Mouse (Mus musculus) intestine, embryonic 14.5 days (tissue): ENCODE results near the gene Tnnt3. TPM values are rescaled to one million over a fixed set of nuclear protein-coding genes. Genes with fewer than 3 reads are reported as not detected.

Experiments
- ATAC-seq: fragments of 200-750 bp; cut with Nextera tagmentation; replicated peaks from 2 replicates; pipeline ENCODE4 v1.8.0; 2017; ENCODE audit warnings: low read depth, moderate number of reproducible peaks, moderate TSS enrichment, moderate library complexity; ENCODE audit not compliant: low FRiP score, low TSS enrichment
- DNase-seq: peaks from one replicate; pipeline ENCODE4 v3.0.0-alpha.2; 2018; ENCODE audit warnings: low spot score
- H3K27ac ChIP-seq: fragments of 300-500 bp; sonication (generic); 2 replicates; pipeline ENCODE4 v1.5.1; 2014; ENCODE audit warnings: low read depth, mild to moderate bottlenecking, control low read depth
- H3K27me3 ChIP-seq: fragments of 300-500 bp; sonication (generic); replicated peaks from 2 replicates; pipeline ENCODE4 v1.6.1; 2014; ENCODE audit warnings: low read length, control low read depth; ENCODE audit not compliant: control insufficient read depth, insufficient read depth
- H3K36me3 ChIP-seq: fragments of 300-500 bp; sonication (generic); 2 replicates; pipeline ENCODE4 v1.6.1; 2014; ENCODE audit warnings: low read length, control low read depth; ENCODE audit not compliant: control insufficient read depth, insufficient read depth
- H3K4me1 ChIP-seq: fragments of 300-500 bp; sonication (generic); replicated peaks from 2 replicates; pipeline ENCODE4 v1.6.1; 2014; ENCODE audit warnings: low read length, control low read depth, mixed read lengths; ENCODE audit not compliant: control insufficient read depth, insufficient read depth
- H3K4me2 ChIP-seq: fragments of 300-500 bp; sonication (generic); 2 replicates; pipeline ENCODE4 v1.6.1; 2014; ENCODE audit warnings: low read length
- H3K4me3 ChIP-seq: fragments of 300-500 bp; sonication (generic); 2 replicates; pipeline ENCODE4 v1.5.1; 2014; ENCODE audit warnings: low read depth, low read length, control low read depth, mixed read lengths
- H3K9ac ChIP-seq: fragments of 300-500 bp; sonication (generic); 2 replicates; pipeline ENCODE4 v1.6.1; 2014; ENCODE audit warnings: mild to moderate bottlenecking, low read length
- H3K9me3 ChIP-seq: fragments of 300-500 bp; sonication (generic); 2 replicates; pipeline ENCODE4 v1.6.1; 2016; ENCODE audit warnings: low read length, control low read depth; ENCODE audit not compliant: control insufficient read depth
- WGBS: fragments of 180-500 bp; shearing (Covaris S2); extraction: QIAGEN DNeasy Blood & Tissue Kit; methylation state at CpG from one replicate; pipeline ENCODE4 v1.1.7; 2014; 5-methylcytosine and 5-hydroxymethylcytosine counted together
- polyA plus RNA-seq: library from polyadenylated mRNA; unstranded; fragments of >200 nt; fragmentation: Nextera tagmentation; extraction: Ambion mirVana; gene quantifications from 2 replicates; pipeline ENCODE4 v1.2.1, GENCODE M21; 2014

Tnnt3 gene
- polyA plus RNA-seq, 1 experiment from 2014 or later, result 2.4 TPM

- H3K36me3 ChIP-seq, result no peaks in the 10 kb centered on the region
- H3K27ac ChIP-seq, result peak overlapping the region; percentile 67
- DNase-seq (peak; percentile 67), ATAC-seq (peak; percentile 91)
- H3K4me3 ChIP-seq, result no peak overlapping the region
- no peak overlapping the region for H3K4me2 ChIP-seq
- H3K9me3 ChIP-seq, result no peaks in the 10 kb centered on the region
- no peak overlapping the region for H3K9ac ChIP-seq
- peaks cover 67% of the 10 kb centered on the region for H3K4me1 ChIP-seq
- 34% methylated on average over 18 of the region's 18 CpGs for WGBS
- H3K27me3 ChIP-seq, result no peaks in the 10 kb centered on the region
Measured at GRCm38 (mm10) chr7:142560942-142561855, 62.6 kb downstream of the Tnnt3 start.

GRCm38 (mm10) chr7:142561856-142562404, 63.3 kb downstream of the Tnnt3 start:
- DNase-seq, result no peak
- Histone ChIP-seq H3K9me3 (no peaks in the 10 kb centered on the region), H3K27me3 (no peaks in the 10 kb centered on the region), H3K4me3 (no peak overlapping the region), H3K4me1 (peaks cover 68% of the 10 kb centered on the region), H3K36me3 (no peaks in the 10 kb centered on the region), H3K4me2 (no peak overlapping the region), H3K9ac (no peak overlapping the region), H3K27ac (peak overlapping the region; percentile 67)
- no peak for ATAC-seq
- WGBS, result 48% methylated on average over 4 of the region's 4 CpGs

GRCm38 (mm10) chr7:142563168-142563567, 64.5 kb downstream of the Tnnt3 start:
- Histone ChIP-seq H3K36me3 (no peaks in the 10 kb centered on the region), H3K4me3 (no peak overlapping the region), H3K9ac (no peak overlapping the region), H3K4me1 (peaks cover 64% of the 10 kb centered on the region), H3K9me3 (no peaks in the 10 kb centered on the region), H3K27ac (no peak overlapping the region), H3K27me3 (no peaks in the 10 kb centered on the region), H3K4me2 (no peak overlapping the region)
- no peak for ATAC-seq
- WGBS, result 30% methylated on average over 6 of the region's 6 CpGs
- no peak for DNase-seq

GRCm38 (mm10) chr7:142564955-142565643, 66.5 kb downstream of the Tnnt3 start:
- ATAC-seq, result no peak
- H3K9ac ChIP-seq, result no peak overlapping the region
- peaks cover 65% of the 10 kb centered on the region for H3K4me1 ChIP-seq
- no peaks in the 10 kb centered on the region for H3K9me3 ChIP-seq
- 35% methylated on average over 11 of the region's 11 CpGs for WGBS
- no peak for DNase-seq
- peak overlapping the region; percentile 48; the same call in 1 of the 2 replicates for H3K27ac ChIP-seq
- no peak overlapping the region for H3K4me3 ChIP-seq
- no peak overlapping the region for H3K4me2 ChIP-seq
- no peaks in the 10 kb centered on the region for H3K36me3 ChIP-seq
- no peaks in the 10 kb centered on the region for H3K27me3 ChIP-seq

Other genes starting within 250 kb of the Tnnt3 start
- gene Gm2431, start 240.5 kb upstream of the Tnnt3 start, polyA plus RNA-seq, result not detected in 2 replicates
- not detected in 2 replicates for gene Gm4559, start 224.5 kb upstream of the Tnnt3 start, polyA plus RNA-seq
- 0.42 TPM in 1 of 2 replicates, not detected in the other for gene Krtap5-1, start 201.7 kb upstream of the Tnnt3 start, polyA plus RNA-seq
- gene Krtap5-4, start 195.3 kb upstream of the Tnnt3 start, polyA plus RNA-seq, result not detected in 2 replicates
- gene Ifitm10, start 125.1 kb upstream of the Tnnt3 start, polyA plus RNA-seq, result 1.7 and 2.1 TPM in 2 replicates
- 0.54 TPM in 1 of 2 replicates, not detected in the other for gene Gm49369, start 116.2 kb upstream of the Tnnt3 start, polyA plus RNA-seq
- gene Ctsd, start 110.8 kb upstream of the Tnnt3 start, polyA plus RNA-seq, result 245 and 248 TPM in 2 replicates
- gene Syt8, start 64.0 kb upstream of the Tnnt3 start, polyA plus RNA-seq, result 1.6 and 3.8 TPM in 2 replicates
- gene Tnni2, start 57.0 kb upstream of the Tnnt3 start, polyA plus RNA-seq, result 1.7 and 3.2 TPM in 2 replicates
- 145 and 153 TPM in 2 replicates for gene Lsp1, start 38.0 kb upstream of the Tnnt3 start, polyA plus RNA-seq
- 36.1 and 45.8 TPM in 2 replicates for gene Mrpl23, start 33.9 kb downstream of the Tnnt3 start, polyA plus RNA-seq
- gene Igf2, start 168.0 kb downstream of the Tnnt3 start, polyA plus RNA-seq, result 960 and 1,030 TPM in 2 replicates
- gene Gm49394, start 171.1 kb downstream of the Tnnt3 start, polyA plus RNA-seq, result 0.13 and 0.24 TPM in 2 replicates
- gene Ins2, start 244.5 kb downstream of the Tnnt3 start, polyA plus RNA-seq, result 199 TPM in 1 of 2 replicates, not detected in the other